Mouse (Mus musculus) spleen, postnatal 36 days (tissue): ENCODE measurements around the gene Gm21992.

Experiments used
- DNase-seq, 2 experiments: peaks; one replicate each; pipeline ENCODE4 v3.0.0; 2022; ENCODE audit warnings: low spot score in 2 of 2, mixed read lengths in 1 of 2

The Gm21992 gene

GRCm38 (mm10) chr19:4749975-4750374, 61.4 kb downstream of the Gm21992 start:
- no peak for DNase-seq

- DNase-seq = no peak
These were observed 62.9 kb downstream of the Gm21992 start for GRCm38 (mm10) chr19:4748493-4748892.

GRCm38 (mm10) chr19:4747631-4748312, 63.6 kb downstream of the Gm21992 start:
- DNase-seq = no peak

GRCm38 (mm10) chr19:4746611-4747010, 64.8 kb downstream of the Gm21992 start:
- DNase-seq = no peak

- DNase-seq = no peak
These were observed 65.7 kb downstream of the Gm21992 start for GRCm38 (mm10) chr19:4745681-4746080.

DNA sequence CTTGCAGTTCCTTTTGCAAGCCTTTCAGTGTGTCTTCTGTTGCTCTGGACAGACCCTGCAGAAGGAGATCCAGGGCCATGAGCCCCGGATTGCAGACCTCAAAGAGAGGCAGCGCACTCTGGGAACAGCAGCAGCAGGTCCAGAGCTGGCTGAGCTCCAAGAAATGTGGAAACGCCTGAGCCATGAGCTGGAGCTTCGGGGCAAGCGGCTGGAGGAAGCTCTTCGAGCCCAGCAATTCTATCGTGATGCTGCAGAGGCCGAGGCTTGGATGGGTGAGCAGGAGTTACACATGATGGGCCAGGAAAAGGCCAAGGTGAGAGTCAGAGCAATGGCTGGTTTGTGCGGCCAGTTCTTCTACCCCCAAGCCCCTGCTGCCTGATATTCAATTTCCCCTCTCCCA, 66.4 kb downstream of the Gm21992 start:
- no peak for DNase-seq

DNA sequence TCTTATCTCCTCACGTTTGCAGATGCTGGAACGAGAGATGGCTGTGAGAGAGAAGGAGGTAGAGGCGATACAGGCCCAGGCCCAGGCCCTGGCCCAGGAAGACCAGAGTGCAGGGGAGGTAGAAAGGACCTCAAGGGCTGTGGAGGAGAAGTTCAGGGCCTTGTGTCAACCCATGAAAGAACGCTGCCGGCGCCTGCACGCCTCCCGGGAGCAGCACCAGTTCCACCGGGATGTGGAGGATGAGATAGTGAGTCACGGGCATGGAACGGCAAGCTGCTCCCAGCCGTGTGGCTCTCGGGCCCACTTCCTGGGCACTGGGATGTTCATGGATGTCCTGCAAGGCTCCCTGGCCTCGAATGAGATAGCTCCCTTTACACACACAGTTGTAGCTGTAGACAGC, 67.4 kb downstream of the Gm21992 start:
- DNase-seq = no peak

DNA sequence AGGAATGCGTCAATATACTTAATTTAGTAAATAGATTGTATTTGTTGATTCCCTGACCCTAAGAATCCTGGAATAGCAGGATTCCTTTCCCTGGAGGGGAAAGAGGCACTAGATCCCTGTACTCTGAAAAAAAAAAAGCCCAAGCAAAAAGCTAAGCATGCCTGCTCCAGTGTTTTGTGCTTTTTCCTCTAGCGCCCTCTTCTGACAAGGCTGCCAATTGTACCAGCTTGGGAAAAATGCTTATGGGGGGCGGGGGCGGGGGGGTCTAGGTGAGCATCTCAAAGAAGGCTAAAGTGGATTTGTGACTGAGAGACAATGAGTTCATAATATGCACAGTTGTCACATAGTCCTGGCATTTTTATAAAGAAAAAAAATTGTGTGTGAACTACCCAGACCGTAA, 67.9 kb downstream of the Gm21992 start:
- no peak for DNase-seq

DNA sequence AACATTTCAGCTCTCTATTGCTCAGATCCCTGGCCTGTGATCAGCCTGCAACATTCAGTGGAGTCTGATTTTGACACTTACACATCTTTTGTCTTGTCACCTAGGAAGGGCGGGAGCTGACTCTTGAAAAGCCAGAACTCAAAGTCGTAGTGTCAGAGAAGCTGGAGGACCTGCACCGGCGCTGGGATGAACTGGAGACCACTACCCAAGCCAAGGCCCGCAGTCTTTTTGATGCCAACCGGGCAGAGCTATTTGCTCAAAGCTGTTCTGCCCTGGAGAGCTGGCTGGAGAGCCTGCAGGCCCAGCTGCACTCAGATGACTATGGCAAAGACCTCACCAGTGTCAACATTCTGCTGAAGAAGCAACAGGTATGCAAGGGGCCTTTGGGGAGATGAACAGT, 69.2 kb downstream of the Gm21992 start:
- no peak for DNase-seq

GRCm38 (mm10) chr19:4741482-4741881, 69.9 kb downstream of the Gm21992 start:
- DNase-seq = no peak

DNA sequence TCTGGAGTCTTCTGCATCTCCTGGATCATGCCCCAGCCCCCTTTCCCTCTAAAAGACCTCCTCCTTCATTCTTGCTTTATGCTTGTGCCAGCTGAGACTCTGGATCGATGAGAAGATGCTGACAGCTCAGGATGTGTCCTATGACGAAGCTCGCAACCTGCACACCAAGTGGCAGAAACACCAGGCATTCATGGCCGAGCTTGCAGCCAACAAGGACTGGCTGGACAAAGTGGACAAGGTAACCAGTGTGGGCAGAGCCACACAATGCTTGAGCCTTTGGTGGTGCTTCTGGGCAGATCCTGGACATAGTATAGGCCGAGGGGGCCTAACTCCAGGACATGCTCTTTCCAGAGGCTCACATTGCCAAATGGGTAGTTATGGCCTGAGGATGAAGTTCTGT, 71.7 kb downstream of the Gm21992 start:
- DNase-seq = no peak

- DNase-seq = no peak
These were observed 72.4 kb downstream of the Gm21992 start for GRCm38 (mm10) chr19:4739053-4739452.

DNA sequence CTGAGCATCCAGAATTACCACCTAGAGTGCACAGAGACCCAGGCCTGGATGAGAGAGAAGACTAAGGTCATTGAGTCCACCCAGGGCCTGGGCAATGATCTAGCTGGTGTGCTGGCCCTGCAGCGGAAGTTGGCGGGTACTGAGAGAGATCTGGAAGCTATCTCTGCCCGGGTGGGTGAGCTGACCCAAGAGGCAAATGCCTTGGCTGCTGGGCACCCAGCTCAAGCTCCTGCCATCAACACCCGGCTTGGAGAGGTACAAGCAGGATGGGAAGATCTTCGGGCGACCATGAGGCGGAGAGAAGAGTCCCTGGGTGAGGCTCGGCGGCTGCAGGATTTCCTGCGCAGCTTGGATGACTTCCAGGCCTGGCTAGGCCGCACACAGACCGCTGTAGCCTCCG, 73.5 kb downstream of the Gm21992 start:
- DNase-seq = no peak

DNA sequence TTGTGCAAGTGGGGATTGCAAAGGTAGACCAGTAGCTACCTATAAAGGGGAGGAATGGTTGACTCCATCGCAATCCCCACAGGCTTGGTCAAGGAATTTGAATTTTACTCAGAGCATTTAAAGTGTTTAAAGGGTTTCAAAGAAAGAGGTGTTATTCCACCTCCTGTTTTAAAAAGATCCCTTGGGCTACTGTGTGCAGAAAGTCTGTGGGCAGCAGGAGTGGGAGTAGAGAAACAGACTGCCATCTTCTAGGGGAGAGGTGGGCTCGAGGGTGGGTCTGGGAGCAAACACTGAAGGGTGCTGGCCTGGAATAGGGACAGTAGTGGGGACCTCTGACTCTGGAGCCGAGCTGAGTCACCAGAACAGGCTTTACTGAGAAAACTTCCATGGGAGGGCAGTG, 78.4 kb downstream of the Gm21992 start:
- DNase-seq = no peak

DNA sequence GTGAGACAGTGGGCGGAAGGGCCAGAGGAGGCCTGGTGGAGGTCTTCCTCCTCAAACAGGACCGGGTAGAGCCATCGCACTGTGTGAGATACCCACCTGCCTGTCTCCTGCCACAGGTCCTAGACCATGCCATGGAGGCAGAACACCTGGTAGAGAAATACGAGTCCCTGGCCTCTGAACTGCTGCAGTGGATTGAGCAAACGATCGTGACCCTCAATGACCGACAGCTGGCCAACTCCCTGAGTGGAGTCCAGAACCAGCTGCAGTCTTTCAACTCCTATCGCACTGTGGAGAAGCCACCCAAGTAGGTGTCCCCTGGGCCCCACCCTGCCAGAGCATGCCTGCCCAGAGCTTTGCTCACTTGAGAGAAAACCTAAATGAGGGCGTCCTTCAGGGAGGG, 82.2 kb downstream of the Gm21992 start:
- no peak for DNase-seq

GRCm38 (mm10) chr19:4720671-4721244, 90.7 kb downstream of the Gm21992 start:
- DNase-seq = no peak

GRCm38 (mm10) chr19:4720112-4720511, 91.3 kb downstream of the Gm21992 start:
- DNase-seq = no peak

DNA sequence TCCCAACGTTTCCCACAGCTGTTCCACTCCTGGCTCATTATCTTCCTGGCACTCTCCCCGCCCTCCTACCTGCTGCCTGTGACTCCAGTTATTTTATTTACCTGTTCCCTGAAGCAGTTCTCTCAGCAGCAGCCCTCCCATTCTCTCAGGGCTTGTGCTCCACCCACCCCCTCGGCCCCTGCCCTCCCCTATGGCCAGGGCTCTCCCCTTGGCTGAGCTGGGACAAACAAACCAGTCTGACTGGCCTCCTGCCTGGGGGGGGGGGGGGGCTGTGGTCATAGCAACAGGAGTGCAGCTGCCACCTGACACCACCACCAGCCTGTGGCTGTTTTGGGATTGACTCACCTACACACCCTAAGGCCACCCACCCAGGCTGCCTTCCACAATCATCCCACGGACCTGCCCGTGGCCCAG, 92.1 kb downstream of the Gm21992 start:
- DNase-seq = no peak

DNA sequence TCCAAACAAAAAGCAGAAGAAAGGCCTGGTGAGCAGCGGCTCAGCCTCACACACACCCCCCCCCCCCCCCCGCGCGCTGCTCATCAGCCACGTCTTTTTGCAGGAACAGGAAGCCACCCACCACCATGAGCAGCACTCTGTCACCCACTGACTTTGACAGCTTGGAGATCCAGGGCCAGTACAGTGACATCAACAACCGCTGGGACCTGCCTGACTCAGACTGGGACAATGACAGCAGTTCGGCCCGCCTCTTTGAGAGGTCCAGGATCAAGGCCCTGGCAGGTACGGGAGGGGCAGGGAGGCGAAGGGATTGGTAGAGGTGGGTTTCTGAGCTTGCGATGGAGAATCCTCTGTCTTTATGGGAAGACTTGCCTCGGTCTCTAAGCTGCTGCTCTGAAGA, 92.7 kb downstream of the Gm21992 start:
- DNase-seq = no peak

- no peak for DNase-seq
These were observed 94.1 kb downstream of the Gm21992 start for GRCm38 (mm10) chr19:4717281-4717680.

- no peak for DNase-seq
These were observed 94.7 kb downstream of the Gm21992 start for GRCm38 (mm10) chr19:4716756-4717155.

DNA sequence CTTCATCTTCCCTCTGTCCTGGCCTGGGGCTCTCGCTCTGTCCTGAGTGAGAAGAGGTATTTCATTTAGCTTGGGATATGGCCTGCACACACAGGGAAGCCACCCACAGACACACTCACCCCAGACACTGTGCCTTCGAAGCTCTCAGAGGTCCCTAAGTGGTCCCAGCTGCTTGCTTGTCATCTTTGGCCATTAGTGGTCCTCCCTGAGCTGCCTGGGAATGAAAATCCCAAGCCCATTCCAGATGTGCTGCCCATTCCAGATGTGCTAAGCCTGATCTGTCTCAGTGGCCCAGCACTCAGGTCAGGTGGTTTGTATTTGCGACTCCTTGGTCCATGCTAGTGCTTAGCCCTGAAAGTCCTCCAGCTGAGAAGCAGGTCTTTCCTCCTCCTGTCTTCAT, 97.5 kb downstream of the Gm21992 start:
- DNase-seq = no peak

- DNase-seq = no peak
These were observed 98.5 kb downstream of the Gm21992 start for GRCm38 (mm10) chr19:4712781-4713526.
